Mouse (Mus musculus): ENCODE data around the gene Hmga2.

DNA sequence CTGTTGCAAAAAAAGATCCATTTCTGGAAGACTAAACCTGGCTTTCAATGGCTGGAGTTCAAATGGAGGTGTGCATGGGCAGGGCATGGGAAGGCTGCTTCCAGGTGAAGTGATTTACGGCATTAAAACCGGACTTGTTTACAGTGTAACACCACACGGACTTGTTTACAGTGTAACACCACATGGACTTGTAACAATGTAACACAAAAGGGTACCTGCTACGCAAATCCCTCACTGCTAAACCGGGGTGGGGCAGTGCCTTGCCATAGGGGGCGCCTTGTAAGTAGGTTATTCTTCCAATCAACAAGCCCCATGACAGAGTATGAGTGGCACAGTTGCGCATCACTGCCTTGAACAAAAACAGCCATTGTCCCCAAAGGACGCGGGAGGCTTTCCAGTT lies 44.2 kb downstream of the Hmga2 start:
- TF ChIP-seq POLR2A (IDR thresholded peaks at IDR 0.05; ENCODE audit: borderline replicate concordance, low read depth, low read length) = no peak
- no peak for TF ChIP-seq CTCF (IDR thresholded peaks at IDR 0.05; ENCODE audit: low read depth, low read length)
